Mouse (Mus musculus) heart, postnatal 25 days (tissue): ENCODE measurements around the gene Dag1. TPM values are rescaled to one million over a fixed set of nuclear protein-coding genes. Genes with fewer than 3 reads are reported as not detected.
"Not testable (repeated sequence)": the region's sequence is repeated elsewhere in the genome, so short reads cannot be mapped to it uniquely, and the experiment has no call there.

Experiments used
- DNase-seq: peaks from one replicate; pipeline ENCODE4 v3.0.0; 2022; ENCODE audit warnings: low spot score
- intact Hi-C: fragments of 180-260 bp; cut with DNase I; formaldehyde crosslinking; loops from one replicate; pipeline ENCODE4 v1.15.1; 2025
- total RNA-seq, 2 experiments: library from RNA; stranded (reverse); gene quantifications; 2 replicates each; pipeline ENCODE4 v1.2.3; 2021

Gene Dag1
- total RNA-seq, 2 experiments from 2014 or later = 328 to 348 TPM

DNA sequence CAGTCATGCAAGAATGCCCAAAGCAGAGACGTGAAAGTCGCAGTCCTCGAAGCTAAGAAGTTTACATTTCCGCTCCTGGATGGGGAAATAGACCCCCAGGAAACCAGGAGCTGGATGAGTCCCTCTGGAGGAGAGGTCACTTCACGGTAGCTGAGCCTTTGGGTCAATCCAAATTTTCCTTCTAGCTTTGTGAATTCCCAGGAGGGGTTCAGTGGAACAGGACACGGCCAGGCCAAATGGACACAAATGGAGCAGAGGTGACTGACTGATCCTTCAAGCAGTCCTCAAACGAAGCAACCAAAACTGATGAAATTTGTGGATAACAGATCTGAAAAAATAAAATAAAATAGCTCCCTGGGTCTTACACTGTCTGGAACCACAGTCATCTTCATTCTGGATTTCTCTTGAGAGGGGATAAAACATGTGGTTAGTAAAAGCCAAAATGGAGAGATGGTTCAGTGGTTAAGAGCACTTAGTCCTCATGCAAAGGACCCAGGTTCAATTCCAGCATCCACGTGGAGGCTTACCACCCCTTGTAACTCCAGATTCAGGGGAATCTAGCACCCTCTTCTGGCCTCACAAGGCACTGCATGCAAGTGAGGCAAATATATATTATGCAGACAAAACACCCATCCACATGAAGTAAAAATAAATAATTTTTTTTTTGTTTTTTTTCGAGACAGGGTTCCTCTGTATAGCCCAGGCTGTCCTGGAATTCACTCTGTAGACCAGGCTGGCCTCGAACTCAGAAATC lies 15.1 kb upstream of the Dag1 start:
- no peak for DNase-seq
- intact Hi-C loops = no loop called here

DNA sequence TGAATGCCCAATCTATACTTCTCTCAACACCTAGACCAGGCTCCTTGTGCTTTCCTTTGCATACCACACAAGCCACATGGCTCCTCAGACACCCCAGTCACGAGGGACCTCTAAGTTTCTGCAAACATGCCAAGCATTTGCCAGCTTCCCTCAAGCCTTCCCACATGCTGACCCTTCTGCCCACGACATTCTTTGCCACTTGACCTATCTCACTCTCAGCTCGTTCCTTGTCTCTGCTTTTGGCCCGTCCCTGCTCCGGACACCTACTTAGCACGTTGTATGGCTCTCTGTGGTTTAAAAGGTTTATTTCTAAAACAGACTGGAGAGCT lies 11.5 kb upstream of the Dag1 start:
- intact Hi-C loops = no loop called here
- no peak for DNase-seq

DNA sequence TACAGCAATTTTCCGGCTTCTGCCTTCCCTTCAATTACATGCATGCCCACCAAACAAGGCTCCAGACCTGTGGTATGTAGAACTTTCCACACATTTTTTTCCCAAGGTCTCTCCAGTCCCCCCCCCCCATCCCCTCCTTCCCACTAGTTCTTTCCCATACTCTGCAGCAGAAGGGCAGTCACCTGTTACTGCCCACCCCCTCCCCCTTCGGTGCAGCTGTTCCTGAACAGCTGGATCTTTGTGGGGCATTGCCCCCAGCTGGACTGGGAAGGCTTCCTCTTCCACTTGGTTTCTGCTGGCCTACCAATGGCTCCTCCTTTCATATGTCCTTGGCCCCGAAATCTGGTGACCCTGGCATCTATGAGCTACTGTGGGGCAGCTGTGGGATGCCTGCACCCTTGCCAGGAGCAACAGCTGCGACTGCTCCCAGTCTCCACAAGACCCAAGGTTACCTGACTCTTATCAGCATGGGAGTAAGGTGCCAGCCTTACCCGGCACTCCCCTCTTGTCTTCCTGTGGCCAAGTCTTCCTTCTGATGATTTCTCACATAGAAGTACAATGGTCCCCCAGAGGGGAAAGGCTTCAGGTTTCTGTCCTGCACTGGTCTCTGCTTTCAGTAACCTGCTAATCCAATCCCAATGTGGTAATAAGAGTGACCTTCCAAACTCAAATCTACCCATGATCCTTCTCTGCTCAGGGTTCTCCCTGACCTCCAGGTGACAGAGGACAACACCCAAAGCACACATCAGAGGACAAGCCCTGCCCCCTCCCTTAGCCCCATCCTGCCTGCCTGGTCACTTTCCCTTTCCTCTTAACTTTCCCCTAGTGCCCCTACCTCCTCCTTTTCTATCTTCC lies 10.9 kb upstream of the Dag1 start:
- intact Hi-C loops = no loop called here
- no peak for DNase-seq

DNA sequence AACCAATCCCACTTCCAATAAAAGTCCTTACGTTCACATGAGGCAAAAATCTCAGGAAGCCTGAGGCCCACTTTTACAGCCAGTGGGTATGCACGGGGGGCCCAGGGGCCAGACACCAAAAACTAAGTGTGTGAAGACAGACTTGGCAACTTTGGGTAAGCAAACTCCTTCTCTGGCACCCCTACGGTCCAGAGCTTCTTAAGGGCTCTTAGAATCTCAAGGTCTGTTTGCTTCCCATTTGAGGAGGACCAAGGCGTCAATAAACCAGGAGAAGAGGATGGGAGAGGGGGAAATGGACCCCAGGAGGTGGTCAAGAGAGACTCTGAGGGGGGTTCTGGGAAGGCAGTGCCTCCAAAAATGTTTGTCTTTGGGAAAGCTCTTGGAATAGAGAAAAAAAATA lies 9.7 kb upstream of the Dag1 start:
- DNase-seq = no peak

DNA sequence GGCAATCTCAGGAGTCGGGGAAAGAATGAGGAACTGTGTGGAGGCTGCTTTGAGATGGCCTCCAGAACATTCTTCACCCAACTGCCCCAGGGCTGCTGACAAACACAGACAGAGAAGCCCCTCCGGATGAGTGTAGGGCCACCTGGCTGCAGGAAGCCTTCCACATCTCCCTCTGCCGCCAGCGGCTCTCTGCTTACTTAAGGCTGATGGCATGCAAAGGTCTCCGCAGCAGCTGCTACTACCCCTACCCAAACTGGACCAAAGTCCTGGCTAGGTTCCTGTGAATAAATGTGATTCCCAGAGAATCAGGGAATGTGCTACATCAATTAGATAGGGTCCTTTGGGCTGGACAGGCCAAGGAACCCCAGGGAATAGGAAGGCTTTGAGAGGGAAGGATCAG lies 8.9 kb upstream of the Dag1 start:
- intact Hi-C loops = no loop called here
- no peak for DNase-seq

More for the DNA sequence above, 9.7 kb upstream of the Dag1 start:
- intact Hi-C loops = no loop called here

DNA sequence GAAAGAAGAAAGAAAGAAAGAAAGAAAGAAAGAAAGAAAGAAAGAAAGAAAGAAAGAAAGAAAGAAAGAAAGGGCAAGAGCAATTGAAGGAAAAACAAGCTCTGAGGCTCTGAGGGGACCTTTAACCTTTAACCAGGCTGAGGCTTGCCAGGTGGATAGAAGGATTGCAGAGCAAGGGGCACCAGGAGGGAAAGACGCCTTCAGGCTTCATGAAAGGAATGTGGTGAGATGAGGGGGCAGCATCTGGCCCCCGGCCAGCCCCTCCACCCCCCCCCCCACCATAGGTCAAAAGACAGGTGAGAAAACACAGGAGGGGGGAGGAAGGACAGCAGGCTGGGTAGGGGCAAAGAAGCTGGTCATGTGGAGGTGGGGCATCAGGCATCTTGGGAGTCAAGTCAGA lies 8.2 kb upstream of the Dag1 start:
- DNase-seq = no peak

DNA sequence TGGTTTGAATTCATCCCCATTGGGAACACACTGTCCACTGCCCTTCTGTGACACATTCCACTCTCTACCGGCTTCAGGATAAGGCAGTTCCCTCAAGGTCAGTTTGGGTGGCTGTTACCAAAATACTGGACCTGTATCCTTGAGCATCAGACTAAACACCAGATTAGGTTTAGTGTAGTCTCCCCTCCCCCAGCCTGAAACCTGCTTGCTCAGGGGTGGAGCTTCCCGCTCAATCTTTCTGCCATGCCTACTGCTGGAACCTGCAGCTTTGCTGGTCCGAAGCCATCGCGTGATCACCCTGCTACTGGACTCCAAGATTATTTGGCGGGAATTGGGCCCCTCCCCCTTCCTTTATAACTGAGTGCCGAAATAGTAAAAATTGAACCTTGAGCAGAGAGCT lies 4.9 kb upstream of the Dag1 start:
- DNase-seq = peak; percentile 21
- intact Hi-C loops = not testable (repeated sequence)

More for the DNA sequence above, 8.2 kb upstream of the Dag1 start:
- intact Hi-C loops = no loop called here

DNA sequence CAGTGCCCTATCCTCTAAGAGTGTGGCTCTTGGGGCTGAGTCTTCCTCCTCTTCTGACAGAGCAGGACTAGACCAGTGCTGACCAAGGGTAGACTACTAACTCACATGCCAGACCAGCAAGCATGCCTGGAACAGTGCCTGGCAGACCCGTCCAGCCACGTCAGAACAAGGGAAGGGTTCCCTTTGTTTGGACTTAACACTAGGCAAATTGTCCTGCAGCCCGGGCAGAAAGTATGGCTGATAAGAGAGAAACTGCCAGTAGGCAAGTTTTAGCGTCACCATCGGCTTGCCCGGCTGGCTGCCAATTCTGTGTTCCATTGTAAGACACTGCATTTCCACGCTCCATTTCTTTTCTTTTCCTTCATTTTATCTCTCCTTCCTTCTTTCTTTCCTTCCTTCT lies 3.9 kb upstream of the Dag1 start:
- DNase-seq = peak; percentile 44
- intact Hi-C loops = no loop called here

DNA sequence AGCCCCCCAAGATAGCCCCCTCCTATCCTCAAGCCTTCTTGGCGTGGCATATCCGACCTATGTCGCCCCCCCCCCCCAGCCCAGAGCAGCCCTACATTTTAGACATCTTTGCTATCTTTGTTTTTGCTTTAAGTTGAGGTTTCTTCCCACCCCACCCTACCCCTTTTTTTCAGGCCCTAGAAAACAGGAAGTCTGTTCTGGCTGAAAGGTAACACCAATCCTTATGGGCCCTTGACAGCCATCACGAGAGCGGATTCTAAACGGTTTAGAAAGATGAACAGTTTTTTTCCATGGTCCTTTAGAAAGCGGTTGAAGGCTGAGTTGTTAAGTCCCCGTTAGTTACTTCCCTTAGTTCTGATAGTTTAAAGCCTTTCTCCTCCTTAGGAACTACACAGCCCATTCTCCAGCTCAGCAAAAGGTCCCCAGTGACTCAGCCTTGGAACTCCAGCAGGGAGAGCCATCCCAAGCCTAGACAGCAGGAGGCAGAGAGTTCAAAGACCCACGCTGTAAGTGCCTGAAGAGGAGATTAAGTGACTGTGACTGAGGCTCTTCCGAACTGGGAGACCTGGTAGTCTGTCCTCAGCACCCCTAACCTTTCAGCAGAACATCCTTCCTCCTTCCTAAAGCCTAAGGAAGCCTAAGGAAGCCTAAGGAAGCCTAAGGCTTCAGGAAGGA lies 2.6 kb upstream of the Dag1 start:
- intact Hi-C loops = no loop called here
- no peak for DNase-seq

DNA sequence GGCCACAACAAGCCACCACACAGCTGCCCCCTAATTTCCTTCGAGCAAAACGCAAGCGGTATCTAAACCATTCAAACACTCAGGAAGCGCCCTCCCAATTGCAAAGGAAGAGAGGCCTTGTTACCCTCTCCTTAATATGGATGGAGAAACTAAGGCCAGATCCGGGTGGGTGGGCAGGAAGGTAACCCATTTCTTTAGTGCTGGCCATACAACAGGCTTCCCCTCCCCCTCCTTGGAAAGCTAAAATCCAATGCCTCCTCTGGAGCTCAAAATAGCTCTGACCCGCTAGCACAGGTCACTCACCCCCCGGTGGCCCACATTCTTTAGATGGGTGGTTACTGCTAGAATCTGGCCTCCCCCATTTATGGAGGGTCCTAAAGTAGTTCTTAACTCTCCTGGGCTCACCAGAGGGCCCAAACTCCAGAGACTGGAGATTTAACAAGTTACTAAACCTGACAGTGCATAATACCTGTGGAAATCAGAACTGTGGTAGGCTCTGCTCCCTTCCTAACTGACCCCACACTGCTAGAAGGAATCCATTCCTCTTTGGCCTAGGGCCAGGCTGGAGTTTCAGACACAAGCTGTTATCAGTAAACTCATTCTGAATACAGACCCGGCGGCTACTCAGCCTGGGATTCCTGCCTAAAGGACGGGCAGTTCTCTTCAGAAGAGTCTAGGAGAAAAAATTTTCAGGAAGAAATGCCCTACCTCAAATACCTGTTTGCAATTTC lies 598 bp upstream of the Dag1 start:
- intact Hi-C loops = loop anchor here (2.0 kb wide), 1 partner anchor 16 kb away; no protein-coding TSS in a partner anchor
- peak; percentile 26 for DNase-seq

DNA sequence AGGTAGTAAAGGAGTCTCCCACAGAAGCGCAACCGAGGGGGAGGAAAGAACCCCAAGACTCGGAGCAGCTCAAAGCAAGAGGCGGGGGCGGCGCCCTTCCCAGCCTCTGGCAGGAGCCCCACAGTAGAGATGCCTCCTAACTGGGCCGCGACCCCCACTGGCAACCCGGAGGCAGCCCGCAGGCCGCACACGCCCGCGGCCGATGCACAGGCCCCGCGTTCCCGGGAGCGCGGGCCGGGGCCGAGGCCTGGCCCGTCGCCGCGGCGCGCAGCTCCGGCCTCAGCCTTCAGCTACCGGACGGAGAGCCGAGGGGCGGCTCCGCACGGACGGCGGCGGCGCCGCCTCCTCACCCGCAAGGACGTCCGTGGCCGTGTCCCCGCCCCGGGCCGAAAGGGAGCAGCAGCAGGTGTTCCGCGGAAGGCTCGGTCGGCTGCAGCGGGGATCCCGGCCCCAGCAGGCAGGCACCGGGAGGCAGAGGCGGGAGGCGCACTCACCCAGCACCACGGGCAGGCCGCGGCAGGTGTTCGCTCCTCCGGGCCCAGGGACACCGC lies 552 bp downstream of the Dag1 start:
- intact Hi-C loops = no loop called here
- peak; percentile 9 for DNase-seq

DNA sequence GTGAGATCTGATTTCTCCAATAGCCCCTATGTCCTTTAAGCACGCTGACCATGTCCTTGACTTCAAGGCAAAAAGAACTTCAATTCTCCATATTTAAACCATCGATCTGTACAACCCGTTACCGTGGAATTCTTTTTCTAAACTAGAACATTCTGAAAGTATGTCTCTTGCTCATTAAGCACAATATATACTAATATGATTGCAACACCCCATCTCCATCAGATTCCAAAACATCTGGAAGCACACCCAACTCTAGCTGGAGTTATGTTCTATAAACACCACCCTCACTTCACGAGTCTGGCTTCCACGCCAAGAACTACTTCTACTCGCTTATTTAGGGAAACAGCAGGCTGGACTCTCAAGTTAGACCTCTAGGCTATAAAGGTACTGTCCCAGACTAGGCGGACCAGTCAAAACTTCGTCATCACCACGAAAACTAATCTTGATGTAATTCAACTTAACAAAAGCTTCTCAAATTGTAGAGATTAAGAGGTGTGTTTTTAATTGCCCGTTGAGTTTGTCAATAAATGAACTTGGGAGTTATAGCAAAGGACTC lies 1.2 kb downstream of the Dag1 start:
- DNase-seq = no peak
- intact Hi-C loops = no loop called here

DNA sequence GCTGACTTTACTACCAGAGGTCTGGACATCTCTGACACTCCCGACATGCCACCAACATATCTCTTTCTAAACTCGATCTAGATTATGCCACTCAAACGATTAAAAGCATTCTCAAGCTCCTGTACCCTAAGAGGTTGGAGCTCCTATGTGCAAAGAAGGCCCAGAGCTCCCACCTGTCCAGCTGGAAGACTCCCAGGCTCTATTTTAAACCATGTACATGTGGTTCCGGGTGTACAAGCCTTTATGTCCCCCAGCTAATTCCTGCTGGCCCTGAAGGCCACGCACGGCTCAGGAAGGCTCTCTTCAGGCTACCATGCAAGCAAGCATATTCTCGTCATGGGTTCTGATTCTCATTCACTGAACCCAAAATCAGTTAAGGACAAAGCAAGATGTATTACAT lies 1.9 kb downstream of the Dag1 start:
- DNase-seq = no peak
- intact Hi-C loops = no loop called here

DNA sequence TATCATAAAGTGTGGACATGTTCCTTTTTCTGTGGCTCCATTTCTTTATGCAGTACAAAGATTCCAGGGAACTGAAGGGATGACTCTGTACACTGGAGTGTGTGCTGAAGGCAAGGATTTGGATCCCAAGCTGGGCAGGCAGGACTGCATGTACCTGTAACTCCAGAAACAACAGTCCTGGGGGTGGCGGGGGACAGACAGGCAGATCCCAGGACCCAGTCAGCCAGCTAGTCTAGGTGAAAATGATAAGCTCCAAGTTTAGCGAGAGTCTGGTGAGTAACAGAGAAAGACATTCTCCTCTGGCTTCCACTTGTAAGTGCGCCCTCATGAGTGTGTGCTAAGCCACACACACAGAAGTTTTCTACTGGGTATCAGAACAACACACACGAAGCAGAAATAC lies 3.2 kb downstream of the Dag1 start:
- intact Hi-C loops = no loop called here
- DNase-seq = no peak

DNA sequence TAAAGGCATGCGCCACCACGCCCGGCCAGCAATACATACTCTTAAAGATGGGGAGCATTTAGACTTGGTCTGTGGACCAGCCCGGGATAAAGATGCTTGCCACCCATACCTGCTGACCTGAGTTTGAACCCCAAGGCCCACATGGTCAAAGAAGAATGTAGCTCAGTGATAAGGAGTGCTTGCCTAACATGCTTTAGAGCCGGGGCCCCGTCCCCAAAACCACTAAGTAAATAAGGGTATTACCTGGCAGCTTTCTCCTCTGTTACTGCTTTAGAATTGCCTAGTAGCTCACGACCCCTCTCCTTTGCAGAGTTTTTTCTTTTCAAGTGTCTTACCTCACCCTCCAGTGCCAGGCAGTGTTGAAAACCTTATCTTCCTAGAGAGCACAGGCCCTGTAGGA lies 11.0 kb downstream of the Dag1 start:
- no peak for DNase-seq
- intact Hi-C loops = no loop called here

DNA sequence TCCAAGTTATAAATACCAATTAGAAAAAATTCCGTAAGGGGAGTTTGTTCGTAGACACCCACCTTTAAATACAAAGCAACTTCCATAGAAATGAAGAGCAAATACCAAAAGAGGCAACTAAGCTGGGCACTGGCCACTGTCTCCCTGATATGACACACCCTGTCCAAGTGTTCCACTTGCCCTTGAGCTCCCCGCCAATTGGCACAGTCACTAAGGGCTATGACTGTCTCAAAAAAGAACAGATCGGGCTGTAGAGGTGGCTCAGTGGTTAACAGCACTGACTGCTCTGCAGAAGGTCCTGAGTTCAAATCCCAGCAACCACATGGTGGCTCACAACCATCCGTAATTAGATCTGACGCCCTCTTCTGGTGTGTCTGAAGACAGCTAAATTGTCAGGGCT lies 11.9 kb downstream of the Dag1 start:
- intact Hi-C loops = no loop called here
- no peak for DNase-seq

DNA sequence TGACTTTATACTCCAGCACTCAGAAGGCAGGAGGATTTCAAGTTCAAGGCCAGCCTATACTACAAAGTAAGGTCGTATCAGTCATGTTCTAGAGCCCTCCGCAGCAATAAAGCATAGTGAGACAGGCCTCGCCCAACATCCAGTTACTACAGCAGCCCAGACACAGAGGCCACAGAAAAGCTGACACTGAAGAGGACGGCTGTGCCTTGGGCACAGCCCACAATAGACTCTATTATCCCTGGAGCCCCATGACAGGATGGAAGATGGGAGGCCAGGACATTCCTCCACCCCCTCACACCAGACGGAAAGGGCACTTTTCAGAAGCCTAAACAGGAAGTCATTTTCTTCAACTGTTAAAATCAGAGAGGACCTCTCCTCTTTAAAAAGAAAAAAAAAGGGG lies 14.8 kb downstream of the Dag1 start:
- DNase-seq = no peak
- intact Hi-C loops = loop anchor here (2.0 to 5.0 kb wide), 2 partner anchors 34 to 37 kb away; no protein-coding TSS in a partner anchor

DNA sequence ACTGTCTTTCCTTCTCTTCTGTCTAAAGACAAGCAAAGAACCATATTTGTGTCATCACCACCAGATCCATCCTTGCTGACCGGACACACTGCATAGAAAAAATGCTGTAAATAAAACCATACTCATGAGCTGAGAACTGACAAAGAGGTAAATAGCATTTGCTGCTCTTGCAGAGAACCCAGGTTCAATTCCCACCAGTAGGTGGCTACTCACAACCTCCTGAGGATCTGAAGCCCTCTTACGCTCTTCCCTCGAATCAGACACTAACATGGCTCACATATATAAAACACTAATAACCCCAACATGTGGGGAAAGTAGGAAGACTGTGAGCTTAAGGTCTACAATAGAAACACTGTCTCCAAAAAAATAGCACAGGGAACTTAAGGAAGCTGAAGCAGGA lies 18.8 kb downstream of the Dag1 start:
- intact Hi-C loops = loop anchor here (5.0 kb wide), 1 partner anchor 33 kb away; no protein-coding TSS in a partner anchor
- no peak for DNase-seq

DNA sequence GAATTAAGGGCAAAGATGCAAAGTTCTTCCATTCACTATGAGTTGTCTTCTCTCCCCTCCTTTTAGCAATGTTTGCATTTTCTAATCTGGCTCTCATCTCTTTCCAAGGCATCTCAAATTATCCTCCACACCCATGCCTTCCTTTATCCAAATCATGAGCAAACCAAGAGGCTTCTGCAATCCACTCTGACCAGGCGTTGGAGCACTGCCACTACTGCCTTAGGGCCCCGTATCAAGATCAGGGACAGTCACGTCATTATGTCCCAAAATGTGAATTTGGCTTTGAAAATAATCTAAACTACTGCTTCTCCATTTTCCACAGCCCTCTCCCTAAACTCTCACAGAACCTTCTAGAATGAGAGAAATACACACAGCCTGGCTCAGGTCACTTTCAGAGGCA lies 19.2 kb downstream of the Dag1 start:
- intact Hi-C loops = no loop called here
- DNase-seq = no peak

DNA sequence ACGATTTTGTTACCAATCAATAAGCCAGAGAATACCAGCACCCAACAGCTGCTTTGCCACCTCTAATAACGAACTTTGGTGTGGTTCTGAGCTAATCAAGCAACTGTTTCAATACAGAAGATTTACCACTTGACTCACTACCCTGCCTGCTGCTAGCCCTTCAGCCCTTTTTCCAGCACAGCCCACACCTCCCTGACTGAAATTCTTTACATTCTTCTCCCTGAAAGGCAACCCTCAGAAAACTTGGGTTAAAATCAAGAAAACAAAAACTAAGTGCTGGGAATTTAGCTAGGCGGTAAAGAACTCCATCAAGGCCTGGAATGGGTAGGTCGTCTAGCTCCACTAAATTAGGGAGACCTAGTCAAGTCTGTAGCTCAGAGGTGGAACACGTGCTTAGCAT lies 23.8 kb downstream of the Dag1 start:
- no peak for DNase-seq
- intact Hi-C loops = no loop called here
